Mouse (Mus musculus) lung, postnatal 36 days (tissue): ENCODE results near the gene Rcbtb2.

Experiments used
- DNase-seq: peaks from one replicate; pipeline ENCODE4 v3.0.0; 2022; ENCODE audit warnings: mixed read lengths

The Rcbtb2 gene

GRCm38 (mm10) chr14:73117411-73118392, 5.1 kb upstream of the Rcbtb2 start:
- peak; percentile 41 for DNase-seq

- peak; percentile 22 for DNase-seq
These were observed 4.1 kb upstream of the Rcbtb2 start for GRCm38 (mm10) chr14:73118482-73119347.

GRCm38 (mm10) chr14:73119459-73119858, 3.4 kb upstream of the Rcbtb2 start:
- no peak for DNase-seq

- DNase-seq: peak; percentile 35
These were observed 2.9 kb upstream of the Rcbtb2 start for GRCm38 (mm10) chr14:73119966-73120365.

- DNase-seq: peak; percentile 35
These were observed 470 bp upstream of the Rcbtb2 start for GRCm38 (mm10) chr14:73122211-73122922.

- no peak for DNase-seq
These were observed 544 bp downstream of the Rcbtb2 start for GRCm38 (mm10) chr14:73123381-73123780.

GRCm38 (mm10) chr14:73123786-73124185, 949 bp downstream of the Rcbtb2 start:
- DNase-seq: peak; percentile 50

- DNase-seq: peak; percentile 60
These were observed 7.7 kb downstream of the Rcbtb2 start for GRCm38 (mm10) chr14:73130519-73130918.

- DNase-seq: peak; percentile 47
These were observed 9.1 kb downstream of the Rcbtb2 start for GRCm38 (mm10) chr14:73131856-73132410.

- DNase-seq: peak; percentile 27
These were observed 9.9 kb downstream of the Rcbtb2 start for GRCm38 (mm10) chr14:73132731-73133130.

- DNase-seq: no peak
These were observed 14.4 kb downstream of the Rcbtb2 start for GRCm38 (mm10) chr14:73137234-73137633.

GRCm38 (mm10) chr14:73138483-73138882, 15.6 kb downstream of the Rcbtb2 start:
- DNase-seq: peak; percentile 38

GRCm38 (mm10) chr14:73139866-73140265, 17.0 kb downstream of the Rcbtb2 start:
- peak; percentile 36 for DNase-seq

- no peak for DNase-seq
These were observed 19.0 kb downstream of the Rcbtb2 start for GRCm38 (mm10) chr14:73141800-73142199.

GRCm38 (mm10) chr14:73142421-73142895, 19.6 kb downstream of the Rcbtb2 start:
- peak; percentile 37 for DNase-seq

GRCm38 (mm10) chr14:73142896-73143709, 20.3 kb downstream of the Rcbtb2 start:
- DNase-seq: peak; percentile 79

- no peak for DNase-seq
These were observed 21.0 kb downstream of the Rcbtb2 start for GRCm38 (mm10) chr14:73143710-73144420.

- DNase-seq: no peak
These were observed 22.7 kb downstream of the Rcbtb2 start for GRCm38 (mm10) chr14:73145531-73145930.

GRCm38 (mm10) chr14:73146721-73147120, 23.9 kb downstream of the Rcbtb2 start:
- no peak for DNase-seq

GRCm38 (mm10) chr14:73148125-73148524, 25.3 kb downstream of the Rcbtb2 start:
- DNase-seq: no peak

- DNase-seq: no peak
These were observed 38.5 kb downstream of the Rcbtb2 start for GRCm38 (mm10) chr14:73161303-73161702.
